Mouse (Mus musculus): ENCODE measurements around the gene Mycbp2. TPM values are rescaled to one million over a fixed set of nuclear protein-coding genes. Genes with fewer than 3 reads are reported as not detected.

Gene Mycbp2
- total RNA-seq, 1 experiment, result 16.2 TPM

DNA sequence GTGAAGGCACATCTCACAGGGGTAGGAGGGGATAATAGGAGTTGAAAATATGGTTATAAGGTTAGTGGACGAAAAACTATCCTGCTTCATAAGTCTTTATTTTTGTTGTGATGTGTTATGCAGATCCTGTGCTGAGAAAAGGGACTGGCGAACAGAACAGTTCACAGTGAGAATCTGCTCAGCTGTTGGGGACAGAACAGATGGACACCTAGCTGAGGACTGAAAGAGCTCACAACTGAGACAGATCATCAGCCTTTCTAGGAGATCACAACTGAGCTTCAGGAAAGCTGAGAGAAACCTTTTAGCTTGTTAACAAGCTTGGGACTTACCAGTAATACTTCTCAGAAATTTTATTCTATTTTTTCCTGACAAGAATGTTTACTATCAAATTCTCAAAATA is 92.3 kb downstream of the Mycbp2 start:
- no peak for DNase-seq (ENCODE audit: low read depth, low spot score)
- no peaks in the 10 kb centered on the region; a peak in 1 of 4 replicates for H3K4me1 ChIP-seq (ENCODE audit: control insufficient read depth in 2 of 2, insufficient read depth in 2 of 2, low read length in 2 of 2, poor library complexity in 1 of 2)
- H3K36me3 ChIP-seq (ENCODE audit: control insufficient read depth, insufficient read depth, low read length, poor library complexity, severe bottlenecking), result no peaks in the 10 kb centered on the region
- H3K9ac ChIP-seq (ENCODE audit: insufficient read depth, low read depth, low read length, poor library complexity, severe bottlenecking), result no peak overlapping the region
- in situ Hi-C loops (cut with MboI; ENCODE audit: low sequenced_read_pairs in 2 of 2, unreplicated experiment in 2 of 2), result no loop called here
- H3K9me3 ChIP-seq (ENCODE audit: control insufficient read depth, insufficient read depth, low read depth, low read length), result no peaks in the 10 kb centered on the region
- no peak overlapping the region for H3K27ac ChIP-seq (ENCODE audit: insufficient read depth, low read depth, low read length, poor library complexity, severe bottlenecking)
- TF ChIP-seq CHD2 (IDR thresholded peaks at IDR 0.05; ENCODE audit: low read depth, low read length), result no peak
- no peak for TF ChIP-seq HCFC1 (IDR thresholded peaks at IDR 0.05; ENCODE audit: borderline replicate concordance, insufficient read depth, low read length)
- TF ChIP-seq ZNF384 (IDR thresholded peaks at IDR 0.05; ENCODE audit: low read depth, low read length), result no peak
- no peak for TF ChIP-seq MAFK (IDR thresholded peaks at IDR 0.05; ENCODE audit: insufficient read depth, low read depth, low read length)
- no peak for TF ChIP-seq ZC3H11A (IDR thresholded peaks at IDR 0.05; ENCODE audit: borderline replicate concordance, low read depth, low read length)
- H3K4me3 ChIP-seq (ENCODE audit: insufficient read depth in 1 of 2, low read depth in 1 of 2, low read length in 2 of 2, poor library complexity in 1 of 2, severe bottlenecking in 1 of 2), result no peak overlapping the region

- Histone ChIP-seq H3K4me3 (ENCODE audit: insufficient read depth in 1 of 2, low read depth in 1 of 2, low read length in 2 of 2, poor library complexity in 1 of 2, severe bottlenecking in 1 of 2) (no peak overlapping the region), H3K27ac (ENCODE audit: insufficient read depth, low read depth, low read length, poor library complexity, severe bottlenecking) (no peak overlapping the region), H3K9me3 (ENCODE audit: control insufficient read depth, insufficient read depth, low read depth, low read length) (no peaks in the 10 kb centered on the region), H3K9ac (ENCODE audit: insufficient read depth, low read depth, low read length, poor library complexity, severe bottlenecking) (no peak overlapping the region), H3K36me3 (ENCODE audit: control insufficient read depth, insufficient read depth, low read length, poor library complexity, severe bottlenecking) (peaks cover 2% of the 10 kb centered on the region; the same call in 1 of the 2 replicates), H3K4me1 (ENCODE audit: control insufficient read depth in 2 of 2, insufficient read depth in 2 of 2, low read length in 2 of 2, poor library complexity in 1 of 2) (no peaks in the 10 kb centered on the region)
- in situ Hi-C loops (cut with MboI; ENCODE audit: low sequenced_read_pairs in 2 of 2, unreplicated experiment in 2 of 2), result no loop called here
- DNase-seq (ENCODE audit: low read depth, low spot score), result no peak
- no peak for TF ChIP-seq ZNF384 (IDR thresholded peaks at IDR 0.05; ENCODE audit: low read depth, low read length)
- TF ChIP-seq HCFC1 (IDR thresholded peaks at IDR 0.05; ENCODE audit: borderline replicate concordance, insufficient read depth, low read length), result no peak
- no peak for TF ChIP-seq MAFK (IDR thresholded peaks at IDR 0.05; ENCODE audit: insufficient read depth, low read depth, low read length)
- no peak for TF ChIP-seq ZC3H11A (IDR thresholded peaks at IDR 0.05; ENCODE audit: borderline replicate concordance, low read depth, low read length)
- no peak for TF ChIP-seq CHD2 (IDR thresholded peaks at IDR 0.05; ENCODE audit: low read depth, low read length)
These were observed 104.6 kb downstream of the Mycbp2 start for GRCm38 (mm10) chr14:103242020-103242419.

GRCm38 (mm10) chr14:103234770-103235169 is 111.8 kb downstream of the Mycbp2 start:
- H3K36me3 ChIP-seq (ENCODE audit: control insufficient read depth, insufficient read depth, low read length, poor library complexity, severe bottlenecking), result no peaks in the 10 kb centered on the region
- no peaks in the 10 kb centered on the region for H3K9me3 ChIP-seq (ENCODE audit: control insufficient read depth, insufficient read depth, low read depth, low read length)
- H3K4me3 ChIP-seq (ENCODE audit: insufficient read depth in 1 of 2, low read depth in 1 of 2, low read length in 2 of 2, poor library complexity in 1 of 2, severe bottlenecking in 1 of 2), result no peak overlapping the region
- H3K27ac ChIP-seq (ENCODE audit: insufficient read depth, low read depth, low read length, poor library complexity, severe bottlenecking), result no peak overlapping the region
- DNase-seq (ENCODE audit: low read depth, low spot score), result no peak
- no peaks in the 10 kb centered on the region for H3K4me1 ChIP-seq (ENCODE audit: control insufficient read depth in 2 of 2, insufficient read depth in 2 of 2, low read length in 2 of 2, poor library complexity in 1 of 2)
- H3K9ac ChIP-seq (ENCODE audit: insufficient read depth, low read depth, low read length, poor library complexity, severe bottlenecking), result no peak overlapping the region
- no peak for TF ChIP-seq CHD2 (IDR thresholded peaks at IDR 0.05; ENCODE audit: low read depth, low read length)
- TF ChIP-seq ZNF384 (IDR thresholded peaks at IDR 0.05; ENCODE audit: low read depth, low read length), result no peak
- TF ChIP-seq ZC3H11A (IDR thresholded peaks at IDR 0.05; ENCODE audit: borderline replicate concordance, low read depth, low read length), result no peak
- TF ChIP-seq MAFK (IDR thresholded peaks at IDR 0.05; ENCODE audit: insufficient read depth, low read depth, low read length), result no peak
- in situ Hi-C loops (cut with MboI; ENCODE audit: low sequenced_read_pairs in 2 of 2, unreplicated experiment in 2 of 2), result no loop called here

DNA sequence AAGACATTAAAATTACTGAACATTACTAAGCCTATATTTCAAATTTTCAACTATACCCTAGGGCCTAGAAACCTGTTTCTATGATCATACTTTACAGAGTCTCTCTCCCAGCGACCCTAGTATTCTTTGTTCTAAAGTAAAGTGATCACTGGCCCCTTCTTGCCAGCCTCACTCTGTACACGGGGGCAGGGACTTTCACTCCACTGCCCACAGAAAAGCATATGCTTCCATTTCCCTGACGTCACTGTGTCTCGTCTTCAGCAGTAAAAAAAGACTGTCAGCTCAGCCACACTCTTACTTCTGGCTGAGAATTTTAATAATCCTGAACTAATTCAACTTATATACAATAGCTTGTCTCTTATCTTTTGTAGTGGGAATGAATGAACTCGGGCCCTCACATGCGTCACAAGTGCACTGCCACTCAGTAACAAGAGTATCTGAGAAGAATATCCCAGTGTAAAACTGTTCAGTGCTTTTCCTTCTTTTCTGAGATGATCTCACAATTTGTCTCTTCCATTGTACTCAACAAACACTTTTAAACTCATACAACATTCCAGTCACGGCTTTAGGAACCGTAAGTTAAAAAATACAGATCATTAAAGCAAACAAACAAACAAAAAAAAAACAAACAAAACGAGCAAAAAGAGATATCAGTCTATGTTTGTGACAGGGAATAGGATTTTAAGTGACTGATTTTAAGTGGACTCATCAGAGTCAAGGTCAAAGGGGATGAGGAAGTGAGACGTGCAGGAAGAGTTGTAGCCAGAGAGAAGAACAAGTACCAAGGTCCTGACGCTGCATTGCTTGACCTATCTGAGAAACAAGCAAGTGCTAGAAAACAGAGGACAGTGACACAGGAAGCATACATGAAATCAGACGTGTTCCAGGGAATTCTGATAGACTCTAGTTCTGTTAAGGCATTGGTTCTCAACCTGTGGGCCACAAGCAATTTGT is 112.7 kb downstream of the Mycbp2 start:
- H3K9me3 ChIP-seq (ENCODE audit: control insufficient read depth, insufficient read depth, low read depth, low read length), result no peaks in the 10 kb centered on the region
- in situ Hi-C loops (cut with MboI; ENCODE audit: low sequenced_read_pairs in 2 of 2, unreplicated experiment in 2 of 2), result no loop called here
- no peak for TF ChIP-seq ZNF384 (IDR thresholded peaks at IDR 0.05; ENCODE audit: low read depth, low read length)
- TF ChIP-seq CHD2 (IDR thresholded peaks at IDR 0.05; ENCODE audit: low read depth, low read length), result no peak
- TF ChIP-seq HCFC1 (IDR thresholded peaks at IDR 0.05; ENCODE audit: borderline replicate concordance, insufficient read depth, low read length), result no peak
- TF ChIP-seq ZC3H11A (IDR thresholded peaks at IDR 0.05; ENCODE audit: borderline replicate concordance, low read depth, low read length), result no peak
- TF ChIP-seq MAFK (IDR thresholded peaks at IDR 0.05; ENCODE audit: insufficient read depth, low read depth, low read length), result no peak

More for the DNA sequence above, 112.7 kb downstream of the Mycbp2 start:
- Histone ChIP-seq H3K27ac (ENCODE audit: insufficient read depth, low read depth, low read length, poor library complexity, severe bottlenecking) (no peak overlapping the region), H3K36me3 (ENCODE audit: control insufficient read depth, insufficient read depth, low read length, poor library complexity, severe bottlenecking) (no peaks in the 10 kb centered on the region), H3K9ac (ENCODE audit: insufficient read depth, low read depth, low read length, poor library complexity, severe bottlenecking) (no peak overlapping the region), H3K4me1 (ENCODE audit: control insufficient read depth in 2 of 2, insufficient read depth in 2 of 2, low read length in 2 of 2, poor library complexity in 1 of 2) (no peaks in the 10 kb centered on the region), H3K4me3 (ENCODE audit: insufficient read depth in 1 of 2, low read depth in 1 of 2, low read length in 2 of 2, poor library complexity in 1 of 2, severe bottlenecking in 1 of 2) (no peak overlapping the region)
- DNase-seq (ENCODE audit: low read depth, low spot score), result no peak
